Mouse (Mus musculus): ENCODE results near the gene Eif4a2. TPM values are rescaled to one million over a fixed set of nuclear protein-coding genes. Genes with fewer than 3 reads are reported as not detected.

Gene Eif4a2
- total RNA-seq, 4 experiments from 2014 or later: 839 to 960 (median 920) TPM

- DNase-seq (ENCODE audit: low spot score in 2 of 2): no peak
These were observed 29.2 kb downstream of the Eif4a2 start for GRCm38 (mm10) chr16:23136406-23136970.

GRCm38 (mm10) chr16:23140911-23141310 is 33.7 kb downstream of the Eif4a2 start:
- no peak for DNase-seq (ENCODE audit: low spot score in 2 of 2)

- DNase-seq (ENCODE audit: low spot score in 2 of 2): no peak
These were observed 37.1 kb downstream of the Eif4a2 start for GRCm38 (mm10) chr16:23144326-23144725.

GRCm38 (mm10) chr16:23145211-23145610 is 38.0 kb downstream of the Eif4a2 start:
- no peak for DNase-seq (ENCODE audit: low spot score in 2 of 2)

- no peak for DNase-seq (ENCODE audit: low spot score in 2 of 2)
These were observed 39.0 kb downstream of the Eif4a2 start, which contains the start of gene Adipoq for GRCm38 (mm10) chr16:23146280-23146679. Adipoq (plus strand) TSS chr16:23146536.

- DNase-seq (ENCODE audit: low spot score in 2 of 2): no peak
These were observed 41.7 kb downstream of the Eif4a2 start for GRCm38 (mm10) chr16:23148936-23149335.

- DNase-seq (ENCODE audit: low spot score in 2 of 2): no peak
These were observed 42.2 kb downstream of the Eif4a2 start for GRCm38 (mm10) chr16:23149396-23149795.

- DNase-seq (ENCODE audit: low spot score in 2 of 2): no peak
These were observed 44.2 kb downstream of the Eif4a2 start for GRCm38 (mm10) chr16:23151423-23151822.

- no peak for DNase-seq (ENCODE audit: low spot score in 2 of 2)
These were observed 47.0 kb downstream of the Eif4a2 start for GRCm38 (mm10) chr16:23154261-23154660.

GRCm38 (mm10) chr16:23157013-23157412 is 49.8 kb downstream of the Eif4a2 start:
- DNase-seq (ENCODE audit: low spot score in 2 of 2): no peak

- DNase-seq (ENCODE audit: low spot score in 2 of 2): no peak
These were observed 51.0 kb downstream of the Eif4a2 start for GRCm38 (mm10) chr16:23158292-23158691.

GRCm38 (mm10) chr16:23158957-23159356 is 51.7 kb downstream of the Eif4a2 start:
- DNase-seq (ENCODE audit: low spot score in 2 of 2): no peak

GRCm38 (mm10) chr16:23159749-23160148 is 52.5 kb downstream of the Eif4a2 start:
- no peak for DNase-seq (ENCODE audit: low spot score in 2 of 2)

GRCm38 (mm10) chr16:23162116-23162515 is 54.9 kb downstream of the Eif4a2 start:
- no peak for DNase-seq (ENCODE audit: low spot score in 2 of 2)

Small RNA genes within 50 kb of the gene (microRNA-seq; reads per million reads assigned to microRNA genes)
- 1.8 to 1.9 reads per million in 2 experiments for gene Gm49346

Other genes with a start within 250 kb of the Eif4a2 start
- gene Tbccd1, start 249.8 kb upstream of the Eif4a2 start, total RNA-seq (2022): 10 to 100 TPM; 14.1 to 16.4 (median 14.6) TPM
- 10 to 100 TPM; 46.6 to 55.6 (median 51.9) TPM for gene Dnajb11, start 249.6 kb upstream of the Eif4a2 start, total RNA-seq (2022)
- gene Ahsg, start 216.2 kb upstream of the Eif4a2 start, total RNA-seq (2022): under 1 TPM in 1 of 4 experiments, not detected in 3; 0.30 TPM
- gene Fetub, start 189.1 kb upstream of the Eif4a2 start, total RNA-seq (2022): not detected
- gene Hrg, start 156.4 kb upstream of the Eif4a2 start, total RNA-seq (2022): not detected
- not detected for gene Kng2, start 78.0 kb upstream of the Eif4a2 start, total RNA-seq (2022)
- not detected for gene Kng1, start 49.6 kb upstream of the Eif4a2 start, total RNA-seq (2022)
- 1 to 10 TPM; 3.9 to 6.6 (median 5.4) TPM for gene Rfc4, start 20.3 kb downstream of the Eif4a2 start, total RNA-seq (2022)
- gene Adipoq, start 39.1 kb downstream of the Eif4a2 start, total RNA-seq (2022): not detected
- gene St6gal1, start 117.3 kb downstream of the Eif4a2 start, total RNA-seq (2022): 10 to 100 TPM; 14.9 to 20.4 (median 17.1) TPM

Measured in left cerebral cortex, adult 8-10 months (tissue).